Mouse (Mus musculus): ENCODE data around the gene Auts2.

Auts2 gene

DNA sequence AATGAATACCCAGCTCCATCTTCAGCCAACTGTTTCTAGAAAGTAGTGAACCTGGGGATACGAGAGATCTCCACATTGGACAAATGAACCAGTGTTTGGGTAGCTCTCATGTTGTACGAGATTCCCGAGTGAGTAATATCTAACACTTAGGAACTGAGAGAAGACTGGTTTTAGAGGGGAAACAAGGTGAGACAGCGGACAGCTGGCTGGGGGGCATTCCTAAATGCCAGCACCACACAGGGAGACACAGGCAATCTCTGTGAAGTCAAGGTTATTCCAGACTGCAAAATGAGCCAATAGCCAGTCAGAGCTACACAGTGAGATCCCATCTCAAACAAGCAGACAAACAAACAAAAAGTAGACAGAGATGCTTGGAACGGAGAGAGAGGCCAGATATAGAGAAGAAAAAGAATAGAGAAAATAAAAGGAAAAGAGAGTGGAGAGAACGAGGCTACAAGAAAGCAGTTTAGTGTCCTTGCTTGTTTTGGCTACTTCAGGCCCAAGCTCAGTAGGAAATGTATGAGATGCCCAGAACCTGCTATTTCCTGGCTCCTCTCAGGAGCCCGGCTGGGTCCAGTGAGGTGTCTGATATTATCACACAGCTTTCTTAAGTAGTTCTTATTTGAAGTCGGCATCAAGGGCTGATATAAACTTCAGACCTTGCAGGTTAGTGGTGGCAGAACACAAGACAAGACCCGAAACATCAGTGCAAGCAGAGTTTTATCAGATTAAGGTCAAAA lies 224.9 kb downstream of the Auts2 start:
- no peak for DNase-seq (ENCODE audit: low spot score in 2 of 2)

- DNase-seq (ENCODE audit: low spot score in 2 of 2) = no peak
Measured at GRCm38 (mm10) chr5:132316897-132317296, 226.2 kb downstream of the Auts2 start.

DNA sequence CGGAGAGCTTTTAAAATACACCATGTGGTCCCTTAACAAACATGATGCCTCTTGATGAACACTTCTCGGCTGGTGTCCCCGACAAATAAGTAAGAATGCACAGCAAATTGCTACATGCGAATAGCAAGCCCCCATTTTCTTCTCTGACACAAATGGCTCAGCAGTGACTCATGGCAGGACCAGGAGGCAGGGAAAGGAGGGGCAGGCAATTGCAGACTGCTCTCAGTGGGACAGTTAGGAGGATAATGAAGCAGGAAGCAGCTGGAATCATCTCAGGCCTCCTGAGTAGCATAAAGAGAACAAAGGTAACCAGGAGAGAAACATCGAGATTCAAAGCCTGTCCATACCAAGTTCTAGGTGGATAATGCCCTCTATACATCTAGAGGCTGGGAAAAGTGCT lies 228.8 kb downstream of the Auts2 start:
- DNase-seq (ENCODE audit: low spot score in 2 of 2) = no peak

- DNase-seq (ENCODE audit: low spot score in 2 of 2) = no peak
Measured at GRCm38 (mm10) chr5:132307000-132307399, 236.1 kb downstream of the Auts2 start.

DNA sequence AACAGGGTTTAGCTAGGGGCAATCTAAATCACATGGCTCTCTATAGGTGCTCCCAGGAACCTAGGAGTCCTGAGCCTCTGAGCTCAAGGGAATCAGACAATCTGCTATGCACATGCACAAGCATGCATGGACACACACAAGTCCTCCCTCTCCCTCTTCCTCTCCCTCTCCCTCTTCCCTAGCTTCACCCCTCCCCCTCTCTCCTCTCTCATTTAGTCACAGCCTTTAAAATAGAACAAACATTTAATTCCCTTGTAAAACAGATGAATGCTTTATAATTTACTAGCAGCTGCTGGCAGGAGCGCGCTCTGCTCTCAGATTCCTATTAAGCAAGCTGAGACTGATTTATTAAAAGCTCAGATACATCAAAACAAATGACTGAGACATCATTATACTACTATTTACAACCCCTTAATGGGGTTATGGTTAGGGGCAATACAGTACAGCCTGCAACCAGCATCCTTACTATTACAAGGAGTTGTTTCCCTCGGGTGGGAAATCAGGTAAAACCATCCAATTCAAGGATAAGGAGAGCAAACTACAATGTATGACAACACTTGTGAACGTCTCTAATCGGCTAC lies 237.7 kb downstream of the Auts2 start:
- DNase-seq (ENCODE audit: low spot score in 2 of 2) = no peak

DNA sequence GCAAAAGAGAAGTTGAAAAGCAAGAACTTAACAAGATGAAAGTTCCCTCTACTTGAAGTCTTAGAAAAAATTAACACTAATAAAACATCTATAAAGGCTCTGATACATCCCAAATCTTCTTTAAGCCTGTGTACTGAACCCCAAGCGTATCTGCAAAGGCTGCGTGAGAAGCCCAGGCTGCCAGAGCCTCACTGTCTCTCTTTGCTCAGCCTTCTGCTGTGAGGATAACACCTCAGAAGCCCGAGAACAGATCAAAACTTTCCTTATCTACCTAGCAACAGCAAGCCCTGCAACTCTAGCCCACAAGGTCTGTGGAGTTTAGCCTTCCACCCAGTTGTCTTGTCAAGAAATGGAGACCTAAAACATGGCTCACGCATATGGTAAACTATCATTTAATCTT lies 240.4 kb downstream of the Auts2 start:
- no peak for DNase-seq (ENCODE audit: low spot score in 2 of 2)

- DNase-seq (ENCODE audit: low spot score in 2 of 2) = no peak
Measured at GRCm38 (mm10) chr5:132300794-132301193, 242.3 kb downstream of the Auts2 start.

- peak; percentile 49 to 54 for DNase-seq (ENCODE audit: low spot score in 2 of 2)
Measured at GRCm38 (mm10) chr5:132299716-132300115, 243.4 kb downstream of the Auts2 start.

GRCm38 (mm10) chr5:132298996-132299395 lies 244.1 kb downstream of the Auts2 start:
- no peak for DNase-seq (ENCODE audit: low spot score in 2 of 2)

DNA sequence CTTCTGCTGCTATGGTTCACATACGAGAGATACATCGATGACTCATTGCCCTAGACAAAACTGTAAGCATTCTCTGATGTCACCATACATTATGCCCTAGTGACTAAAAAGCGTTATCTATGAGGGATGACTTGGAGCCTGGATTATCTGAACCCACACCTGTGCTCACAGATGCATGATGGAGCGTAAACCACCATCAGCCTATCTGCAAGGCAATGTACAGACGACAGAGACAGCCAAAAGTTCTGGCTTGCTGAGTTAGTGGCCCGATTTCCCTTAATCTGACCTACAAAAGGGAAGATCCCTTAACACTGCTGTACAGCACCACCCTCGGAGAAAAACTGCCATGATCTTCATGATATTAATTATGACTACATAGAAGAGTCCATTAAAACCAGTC lies 245.8 kb downstream of the Auts2 start:
- DNase-seq (ENCODE audit: low spot score in 2 of 2) = no peak

GRCm38 (mm10) chr5:132294469-132294868 lies 248.7 kb downstream of the Auts2 start:
- DNase-seq (ENCODE audit: low spot score in 2 of 2) = no peak

GRCm38 (mm10) chr5:132292932-132293331 lies 250.2 kb downstream of the Auts2 start:
- DNase-seq (ENCODE audit: low spot score in 2 of 2) = no peak

GRCm38 (mm10) chr5:132290606-132291535 lies 252.3 kb downstream of the Auts2 start:
- no peak for DNase-seq (ENCODE audit: low spot score in 2 of 2)

DNA sequence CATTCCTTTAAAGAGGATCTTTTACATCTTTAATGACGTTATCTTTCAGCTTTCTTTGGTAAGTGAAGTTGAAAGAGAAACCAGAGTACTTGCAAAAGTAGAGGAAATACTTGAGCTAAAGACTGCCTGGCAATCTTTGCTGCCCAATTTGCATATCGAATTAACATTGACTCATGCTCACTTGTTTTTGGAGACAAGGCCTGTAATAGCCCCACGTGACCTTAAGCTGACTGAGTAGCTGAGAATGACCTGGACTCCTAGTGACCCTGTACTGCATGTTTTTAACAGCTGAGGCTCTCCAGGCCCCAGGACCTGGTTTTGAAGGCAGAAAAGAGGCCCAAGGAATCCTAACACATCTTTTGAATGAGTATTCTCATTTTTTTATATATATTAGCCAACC lies 259.4 kb downstream of the Auts2 start:
- DNase-seq (ENCODE audit: low spot score in 2 of 2) = no peak

DNA sequence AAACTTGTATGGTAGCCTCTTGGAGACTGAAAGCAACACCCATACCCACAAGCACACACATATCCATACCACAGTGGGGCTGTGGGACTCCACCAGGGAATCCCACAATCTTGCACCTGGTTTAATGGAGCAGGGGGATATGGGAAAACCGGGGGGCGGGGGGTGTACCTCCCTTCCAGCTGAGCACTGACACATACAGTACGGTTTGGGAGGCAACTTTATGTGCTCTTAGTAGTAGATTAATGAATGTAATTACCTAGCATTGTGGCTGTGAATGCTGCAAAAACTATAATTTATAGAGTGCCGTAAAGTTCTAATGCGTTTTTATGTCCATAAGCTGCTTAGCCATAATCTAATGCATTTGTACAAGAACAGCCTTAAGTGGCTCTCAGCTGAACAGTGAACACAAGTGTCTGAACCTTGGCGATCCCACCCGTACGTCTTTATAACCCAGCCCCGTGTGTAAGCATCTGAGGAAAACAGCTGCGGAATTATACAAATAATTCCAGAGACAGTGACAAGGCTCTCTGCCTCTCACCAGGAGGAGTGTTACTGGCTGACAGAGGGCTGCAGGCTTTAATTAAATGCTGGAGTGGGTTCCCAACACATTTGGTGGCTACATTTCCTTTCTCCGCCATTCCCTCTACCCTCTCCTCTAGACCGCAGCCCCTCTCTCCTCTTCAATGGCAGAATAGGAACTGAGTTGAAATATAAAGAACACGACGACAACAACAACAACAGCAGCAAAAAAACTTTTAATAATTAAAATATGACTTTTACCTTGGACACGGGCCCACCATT lies 268.8 kb downstream of the Auts2 start:
- DNase-seq (ENCODE audit: low spot score in 2 of 2) = no peak

DNA sequence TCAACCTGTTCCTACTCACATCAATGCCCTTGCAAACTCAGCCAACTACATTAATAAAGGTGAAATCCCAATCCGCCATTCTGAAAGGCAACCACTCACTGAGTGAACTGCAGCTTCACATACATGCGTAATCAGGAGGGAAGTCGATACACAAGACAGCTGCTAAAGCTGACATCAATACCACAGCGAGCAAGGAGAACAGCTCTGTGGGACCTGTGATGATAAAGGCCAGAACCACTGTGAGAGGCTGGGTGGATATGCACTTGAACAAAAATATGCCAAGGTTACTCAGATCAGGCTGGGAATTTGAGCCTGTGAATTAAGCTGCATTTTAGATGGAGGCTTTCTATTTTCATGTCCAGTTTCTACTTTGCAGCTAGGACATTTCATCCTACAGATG lies 271.0 kb downstream of the Auts2 start:
- no peak for DNase-seq (ENCODE audit: low spot score in 2 of 2)

- no peak for DNase-seq (ENCODE audit: low spot score in 2 of 2)
Measured at GRCm38 (mm10) chr5:132270896-132271295, 272.2 kb downstream of the Auts2 start.

GRCm38 (mm10) chr5:132270074-132270473 lies 273.1 kb downstream of the Auts2 start:
- no peak for DNase-seq (ENCODE audit: low spot score in 2 of 2)

- no peak for DNase-seq (ENCODE audit: low spot score in 2 of 2)
Measured at GRCm38 (mm10) chr5:132268351-132268967, 274.7 kb downstream of the Auts2 start.

GRCm38 (mm10) chr5:132265015-132265414 lies 278.1 kb downstream of the Auts2 start:
- DNase-seq (ENCODE audit: low spot score in 2 of 2) = no peak

DNA sequence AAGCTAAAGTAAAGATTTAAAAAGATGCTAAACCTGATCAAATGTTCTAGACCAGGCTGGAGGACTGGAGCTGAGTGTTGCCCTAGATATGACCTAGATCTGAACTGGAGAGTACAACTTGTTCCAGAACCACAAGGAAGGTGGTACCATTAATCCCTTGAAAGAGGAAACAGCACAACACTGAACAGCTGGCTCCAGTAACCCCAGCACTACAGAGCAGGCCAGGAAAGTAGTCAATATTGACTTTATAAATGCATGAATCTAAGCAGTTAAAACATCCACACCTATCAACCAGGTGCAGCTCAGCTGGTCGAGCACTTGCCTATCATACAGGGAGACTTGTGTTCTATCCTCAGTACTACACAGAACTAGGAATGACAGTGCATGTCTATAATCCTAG lies 281.4 kb downstream of the Auts2 start:
- DNase-seq (ENCODE audit: low spot score in 2 of 2) = no peak

Data from right cerebral cortex, adult 2 months (tissue).